18 mouse cellular contexts compared by ENCODE assay signal in the genomic region with DNA sequence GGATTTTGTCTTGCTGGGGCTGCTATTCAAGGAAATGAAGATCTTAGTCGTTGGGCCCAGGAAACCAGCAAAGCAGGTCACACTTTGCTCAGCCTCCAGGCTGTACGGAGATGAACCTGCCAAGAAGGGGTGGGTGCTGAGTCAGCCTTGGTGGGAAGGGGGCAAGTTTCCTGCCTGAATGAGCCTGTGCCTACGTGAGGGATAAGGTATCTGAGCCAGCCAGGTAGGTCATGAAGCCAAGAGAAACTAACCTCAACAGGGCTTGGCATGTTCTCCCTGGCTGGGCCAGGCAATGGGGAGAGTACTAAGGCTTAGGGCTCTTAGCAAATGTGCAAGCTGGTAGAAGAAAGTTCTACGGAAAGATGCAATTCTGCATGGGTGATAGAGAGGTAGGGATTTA.
"Had no signal": no experiment of that assay in that cellular context is flagged by ENCODE, and none has a peak within 500 bp of the region (broad histone marks: within the 10 kb centered on the region; RNA-seq: fewer than 3 reads in every experiment).

No protein-coding gene starts in this region.

- H3K9ac ChIP-seq: liver, embryonic 14.5 days; midbrain, embryonic 12.5 days; midbrain, embryonic 15.5 days; neural tube, embryonic 12.5 days; neural tube, embryonic 15.5 days had no signal

- DNase-seq: kidney, adult 2 months; kidney, postnatal 25 days; lung, adult 2 months; lung, postnatal 14 days; lung, postnatal 4 days; right cerebral cortex, adult 18-20 months; right cerebral cortex, postnatal 14 days; right cerebral cortex, postnatal 4 days; thymus, adult 2 months; thymus, postnatal 14 days; thymus, postnatal 4 days had no signal

- H3K4me3 ChIP-seq: midbrain, embryonic 12.5 days; midbrain, embryonic 15.5 days; neural tube, embryonic 12.5 days; neural tube, embryonic 15.5 days had no signal

- H3K4me1 ChIP-seq: midbrain, embryonic 12.5 days; midbrain, embryonic 15.5 days; neural tube, embryonic 12.5 days; neural tube, embryonic 15.5 days had no signal

- H3K27ac ChIP-seq: kidney, postnatal 0 days; liver, embryonic 14.5 days; midbrain, embryonic 12.5 days; midbrain, embryonic 15.5 days; neural tube, embryonic 12.5 days; neural tube, embryonic 15.5 days had no signal

- H3K36me3 ChIP-seq: midbrain, embryonic 12.5 days; midbrain, embryonic 15.5 days; neural tube, embryonic 12.5 days; neural tube, embryonic 15.5 days had no signal

- ATAC-seq: midbrain, embryonic 15.5 days had no signal

- H3K4me2 ChIP-seq: liver, embryonic 11.5 days; midbrain, embryonic 12.5 days; midbrain, embryonic 15.5 days; neural tube, embryonic 12.5 days; neural tube, embryonic 15.5 days had no signal

- H3K27me3 ChIP-seq: midbrain, embryonic 12.5 days; midbrain, embryonic 15.5 days; neural tube, embryonic 12.5 days; neural tube, embryonic 15.5 days had no signal

- H3K9me3 ChIP-seq: midbrain, embryonic 12.5 days; midbrain, embryonic 15.5 days; neural tube, embryonic 12.5 days; neural tube, embryonic 15.5 days had no signal
